Mouse (Mus musculus): ENCODE results near the gene Gm48552. TPM values are rescaled to one million over a fixed set of nuclear protein-coding genes. Genes with fewer than 3 reads are reported as not detected.

Gm48552 gene
- 1 to 10 TPM in 1 of 2 experiments, under 1 TPM in 1; 0.71 to 2.3 TPM for polyA plus RNA-seq (2017; shearing (Covaris generic))

- ATAC-seq = no peak
Observed at GRCm38 (mm10) chr10:81388505-81389055, at the start of gene Gm48552. TSS of gene Gm48552 (plus strand) at chr10:81389005.

- no peak for ATAC-seq
Observed at GRCm38 (mm10) chr10:81340551-81341332, 48.1 kb upstream of the Gm48552 start.

- peak; percentile 65 for ATAC-seq
Observed at GRCm38 (mm10) chr10:81341333-81341949, 47.4 kb upstream of the Gm48552 start.

GRCm38 (mm10) chr10:81342686-81343505 is 45.9 kb upstream of the Gm48552 start, which contains the start of gene Gipc3:
TSS of gene Gipc3 (minus strand) at chr10:81343266.
- no peak for ATAC-seq

GRCm38 (mm10) chr10:81344421-81345161 is 44.2 kb upstream of the Gm48552 start:
- ATAC-seq = peak; percentile 62

GRCm38 (mm10) chr10:81345162-81345534 is 43.7 kb upstream of the Gm48552 start:
- ATAC-seq = no peak

- ATAC-seq = no peak
Observed at GRCm38 (mm10) chr10:81346453-81347067, 42.2 kb upstream of the Gm48552 start.

- no peak for ATAC-seq
Observed at GRCm38 (mm10) chr10:81349146-81349545, 39.7 kb upstream of the Gm48552 start.

GRCm38 (mm10) chr10:81349961-81350350 is 38.8 kb upstream of the Gm48552 start:
- ATAC-seq = no peak

GRCm38 (mm10) chr10:81350351-81351063 is 38.3 kb upstream of the Gm48552 start, which contains the start of gene Hmg20b:
TSS of gene Hmg20b (minus strand) at chr10:81350480.
- ATAC-seq = peak; percentile 95

- no peak for ATAC-seq
Observed at GRCm38 (mm10) chr10:81351678-81352291, 37.0 kb upstream of the Gm48552 start.

- no peak for ATAC-seq
Observed at GRCm38 (mm10) chr10:81354738-81355477, 33.9 kb upstream of the Gm48552 start.

GRCm38 (mm10) chr10:81355533-81355932 is 33.3 kb upstream of the Gm48552 start:
- ATAC-seq = no peak

GRCm38 (mm10) chr10:81356352-81356990 is 32.3 kb upstream of the Gm48552 start:
- no peak for ATAC-seq

- ATAC-seq = peak; percentile 96
Observed at GRCm38 (mm10) chr10:81356991-81357844, 31.6 kb upstream of the Gm48552 start, which contains the start of gene Mfsd12. TSS of gene Mfsd12 (plus strand) at chr10:81357491.

GRCm38 (mm10) chr10:81358209-81358608 is 30.6 kb upstream of the Gm48552 start:
- ATAC-seq = no peak

GRCm38 (mm10) chr10:81358841-81359240 is 30.0 kb upstream of the Gm48552 start:
- no peak for ATAC-seq

GRCm38 (mm10) chr10:81360721-81361120 is 28.1 kb upstream of the Gm48552 start:
- ATAC-seq = no peak

All from CD4-positive, CD25-positive, alpha-beta regulatory T cell, adult 4 months (primary cell).